8 mouse cellular contexts compared by ENCODE assay signal in genomic region chr12:76307964-76308363, GRCm38 (mm10). TPM values are rescaled to one million over a fixed set of nuclear protein-coding genes. Genes with fewer than 3 reads are reported as not detected.
DNase-seq lines count a peak whose midpoint lies in the region; ATAC-seq lines count a peak whose summit lies in the region.

No protein-coding gene starts in this region.

- ATAC-seq in kidney, embryonic 14.5 days (ENCODE audit: low FRiP score, low TSS enrichment), result peak; percentile 81
- peak; percentile 79; the same call in 1 of the 2 replicates for ATAC-seq in embryonic facial prominence, embryonic 14.5 days (ENCODE audit: low read depth)
- peak; percentile 63 for ATAC-seq in intestine, embryonic 15.5 days

- no peak overlapping the region for H3K4me2 ChIP-seq in kidney, embryonic 14.5 days (replicated peaks; ENCODE audit: low read depth, low read length)
- no peak overlapping the region for H3K4me2 ChIP-seq in embryonic facial prominence, embryonic 14.5 days (ENCODE audit: low read depth, low read length)
- H3K4me2 ChIP-seq in intestine, embryonic 15.5 days (replicated peaks), result no peak overlapping the region

- no peak overlapping the region for H3K4me3 ChIP-seq in kidney, embryonic 14.5 days (ENCODE audit: low read length)
- no peak overlapping the region for H3K4me3 ChIP-seq in embryonic facial prominence, embryonic 14.5 days (ENCODE audit: low read depth, low read length)
- no peak overlapping the region for H3K4me3 ChIP-seq in intestine, embryonic 15.5 days (replicated peaks)

- no peaks in the 10 kb centered on the region for H3K27me3 ChIP-seq in kidney, embryonic 14.5 days (ENCODE audit: control insufficient read depth, insufficient read depth, low read length)
- no peaks in the 10 kb centered on the region for H3K27me3 ChIP-seq in embryonic facial prominence, embryonic 14.5 days (replicated peaks; ENCODE audit: control insufficient read depth, insufficient read depth, low read length)
- H3K27me3 ChIP-seq in intestine, embryonic 15.5 days (replicated peaks), result no peaks in the 10 kb centered on the region

- H3K36me3 ChIP-seq in kidney, embryonic 14.5 days (ENCODE audit: control insufficient read depth, insufficient read depth, low read length), result peaks cover 40% of the 10 kb centered on the region
- peaks cover 66% of the 10 kb centered on the region for H3K36me3 ChIP-seq in embryonic facial prominence, embryonic 14.5 days (ENCODE audit: control insufficient read depth, insufficient read depth, low read length)
- no peaks in the 10 kb centered on the region; the same call in 1 of the 2 replicates for H3K36me3 ChIP-seq in intestine, embryonic 15.5 days

- no peak for DNase-seq in kidney, adult 9 months
- peak; percentile 15 to 22 for DNase-seq in B cell, adult 2 months
- peak; percentile 71 for DNase-seq in embryonic facial prominence, embryonic 14.5 days (ENCODE audit: low spot score)
- peak; percentile 57 for DNase-seq in right cerebral cortex, postnatal 25 days
- no peak for DNase-seq in gastrocnemius, adult 8-10 months (ENCODE audit: low spot score in 2 of 2)
- no peak for DNase-seq in thymus, postnatal 10 days (ENCODE audit: low spot score in 2 of 2)

- H3K9me3 ChIP-seq in kidney, embryonic 14.5 days (ENCODE audit: control insufficient read depth, low read length), result no peaks in the 10 kb centered on the region
- H3K9me3 ChIP-seq in embryonic facial prominence, embryonic 14.5 days (ENCODE audit: control insufficient read depth, low read length), result no peaks in the 10 kb centered on the region
- H3K9me3 ChIP-seq in intestine, embryonic 15.5 days, result no peaks in the 10 kb centered on the region

- WGBS in kidney, embryonic 14.5 days, result 15% methylated on average over 9 of the region's 9 CpGs
- 30% methylated on average over 9 of the region's 9 CpGs for WGBS in embryonic facial prominence, embryonic 14.5 days
- 29% methylated on average over 9 of the region's 9 CpGs for WGBS in intestine, embryonic 15.5 days

- no peak overlapping the region for H3K9ac ChIP-seq in kidney, embryonic 14.5 days (ENCODE audit: low read depth, low read length)
- no peak overlapping the region for H3K9ac ChIP-seq in embryonic facial prominence, embryonic 14.5 days (ENCODE audit: low read depth, low read length)
- no peak overlapping the region for H3K9ac ChIP-seq in intestine, embryonic 15.5 days

- H3K4me1 ChIP-seq in kidney, embryonic 14.5 days (ENCODE audit: control insufficient read depth, insufficient read depth, low read length), result peaks cover 14% of the 10 kb centered on the region
- peaks cover 9% of the 10 kb centered on the region; the same call in 1 of the 2 replicates for H3K4me1 ChIP-seq in embryonic facial prominence, embryonic 14.5 days (ENCODE audit: control insufficient read depth, insufficient read depth, low read length)
- H3K4me1 ChIP-seq in intestine, embryonic 15.5 days (replicated peaks), result peaks cover 13% of the 10 kb centered on the region; the same call in 1 of the 2 replicates

- peak overlapping the region; percentile 72; the same call in 1 of the 2 replicates for H3K27ac ChIP-seq in kidney, embryonic 14.5 days (ENCODE audit: low read depth, low read length)
- H3K27ac ChIP-seq in embryonic facial prominence, embryonic 14.5 days (replicated peaks; ENCODE audit: low read depth, low read length), result peak overlapping the region; percentile 39; the same call in 1 of the 2 replicates
- peak overlapping the region; percentile 66 for H3K27ac ChIP-seq in intestine, embryonic 15.5 days

RNA-seq across cellular contexts. Expression of gene Akap5, which starts 16.7 kb away (rescaled TPM):
- 0.96 and 1.7 TPM in 2 replicates for polyA plus RNA-seq in kidney, embryonic 14.5 days (2014; fragmentation: Nextera tagmentation; extraction: Ambion mirVana)
- 1.1 and 1.3 TPM in 2 replicates for polyA plus RNA-seq in embryonic facial prominence, embryonic 14.5 days (2014; fragmentation: Nextera tagmentation; extraction: Ambion mirVana)
- polyA plus RNA-seq in intestine, embryonic 15.5 days (2015; fragmentation: Nextera tagmentation; extraction: Ambion mirVana), result 2.7 and 3.3 TPM in 2 replicates
- total RNA-seq in gastrocnemius, adult 8-10 months (2022), result under 1 TPM; 0.24 to 0.51 (median 0.39) TPM

RNA-seq across cellular contexts. Expression of gene Mthfd1, which starts 52.9 kb away (rescaled TPM):
- polyA plus RNA-seq in kidney, embryonic 14.5 days (2014; fragmentation: Nextera tagmentation; extraction: Ambion mirVana), result 58.1 and 102 TPM in 2 replicates
- polyA plus RNA-seq in embryonic facial prominence, embryonic 14.5 days (2014; fragmentation: Nextera tagmentation; extraction: Ambion mirVana), result 57.4 and 59.5 TPM in 2 replicates
- 102 TPM in 2 replicates for polyA plus RNA-seq in intestine, embryonic 15.5 days (2015; fragmentation: Nextera tagmentation; extraction: Ambion mirVana)
- total RNA-seq in gastrocnemius, adult 8-10 months (2022), result 10 to 100 TPM; 29.3 to 37.6 (median 32.7) TPM

Comparison
In these comparisons a context has a peak if more than half of its experiments do, and no peak if none do; other contexts are left out.
1. DNase-seq: peak in B cell, adult 2 months (2 of 2), embryonic facial prominence, embryonic 14.5 days (single experiment) and right cerebral cortex, postnatal 25 days (single experiment); none in kidney, adult 9 months (single experiment), gastrocnemius, adult 8-10 months (0 of 2) and thymus, postnatal 10 days (0 of 2).
2. Peak in every context shown above with its lines, with median percentiles within 50 percentile points of each other: ATAC-seq and H3K27ac ChIP-seq.